Mouse (Mus musculus) thymus, adult 2 months (tissue): ENCODE data around the gene Krtap1-4.

Experiments
- CTCF ChIP-seq: fragments of 200-500 bp; IDR thresholded peaks from 2 replicates; pipeline ENCODE4 v1.5.1; 2012; ENCODE audit warnings: mild to moderate bottlenecking, control low read depth, low read length, moderate library complexity, borderline replicate concordance; ENCODE audit not compliant: control insufficient read depth, poor library complexity, insufficient read depth; ENCODE audit errors: extremely low read depth
- POLR2A ChIP-seq: fragments of 200-500 bp; IDR thresholded peaks from 2 replicates; pipeline ENCODE4 v1.6.1; 2012; ENCODE audit warnings: mild to moderate bottlenecking, low read length, control low read depth, moderate library complexity; ENCODE audit not compliant: control insufficient read depth, poor library complexity, insufficient read depth; ENCODE audit errors: extremely low read depth

DNA sequence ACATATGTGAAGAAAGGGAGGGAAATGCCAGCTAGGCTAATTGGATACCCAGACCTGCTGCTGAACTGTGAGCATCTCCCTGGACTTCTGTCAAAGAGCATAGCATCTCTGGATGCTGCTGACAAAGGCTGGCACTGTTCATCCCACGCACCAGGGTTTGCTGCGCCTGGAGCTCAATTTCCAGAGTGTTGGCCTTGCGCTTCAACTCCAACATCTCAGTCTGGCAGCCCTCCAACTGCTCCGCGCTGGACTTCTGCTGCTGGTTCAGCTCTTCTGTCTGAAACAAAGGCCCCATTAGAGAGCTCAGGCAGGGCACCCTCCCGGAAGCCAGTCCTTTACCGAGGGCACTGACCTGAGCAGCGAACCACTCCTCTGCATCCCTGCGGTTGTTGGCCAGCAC, 43.7 kb downstream of the Krtap1-4 start:
- TF ChIP-seq CTCF (no peak), POLR2A (no peak)
